Mouse (Mus musculus) ES-Bruce4 (cell line): Measurements from ENCODE around the gene Chst8. TPM values are rescaled to one million over a fixed set of nuclear protein-coding genes. Genes with fewer than 3 reads are reported as not detected.

Experiments
- H3K27ac ChIP-seq: 2 replicates; pipeline ENCODE4 v1.5.1; 2012; ENCODE audit warnings: low read length, inconsistent platforms; ENCODE audit not compliant: insufficient read depth
- H3K27me3 ChIP-seq: 2 replicates; pipeline ENCODE4 v1.6.1; 2012; ENCODE audit warnings: mild to moderate bottlenecking, low read length, inconsistent platforms; ENCODE audit not compliant: control insufficient read depth, poor library complexity, insufficient read depth, severe bottlenecking
- H3K36me3 ChIP-seq: 2 replicates; pipeline ENCODE4 v1.6.1; 2012; ENCODE audit warnings: inconsistent platforms, mild to moderate bottlenecking, low read length, moderate library complexity; ENCODE audit not compliant: control insufficient read depth, poor library complexity, insufficient read depth, severe bottlenecking
- H3K4me1 ChIP-seq: one replicate; pipeline ENCODE4 v1.8.1; 2011; ENCODE audit warnings: low read length; ENCODE audit not compliant: control insufficient read depth, insufficient read depth
- H3K4me3 ChIP-seq: 2 replicates; pipeline ENCODE4 v1.5.1; 2011; ENCODE audit warnings: low read depth, mild to moderate bottlenecking, low read length
- H3K9ac ChIP-seq: 2 replicates; pipeline ENCODE4 v1.6.1; 2012; ENCODE audit warnings: low read depth, mild to moderate bottlenecking, inconsistent platforms; ENCODE audit not compliant: poor library complexity, severe bottlenecking
- H3K9me3 ChIP-seq: replicated peaks from 2 replicates; pipeline ENCODE4 v1.6.1; 2012; ENCODE audit warnings: mild to moderate bottlenecking, low read length, inconsistent platforms; ENCODE audit not compliant: control insufficient read depth, poor library complexity, insufficient read depth, severe bottlenecking
- CTCF ChIP-seq: IDR thresholded peaks from one replicate; pipeline ENCODE4 v1.8.1; 2011; ENCODE audit warnings: low read depth, low read length
- EP300 ChIP-seq: IDR thresholded peaks from 2 replicates; pipeline ENCODE4 v1.6.1; 2011; ENCODE audit warnings: low read depth, low read length; ENCODE audit not compliant: insufficient read depth
- POLR2A ChIP-seq: IDR thresholded peaks from one replicate; pipeline ENCODE4 v1.8.1; 2011; ENCODE audit warnings: low read length; ENCODE audit not compliant: insufficient read depth
- polyA plus RNA-seq: library from polyadenylated mRNA; stranded (reverse); fragments of >200 nt; gene quantifications from 2 replicates; pipeline ENCODE4 v1.2.4, GENCODE M21; 2011; ENCODE audit warnings: low read depth; ENCODE audit not compliant: missing spikeins, insufficient read depth, insufficient read length

The Chst8 gene
- polyA plus RNA-seq, 1 experiment = 4.8 TPM

DNA sequence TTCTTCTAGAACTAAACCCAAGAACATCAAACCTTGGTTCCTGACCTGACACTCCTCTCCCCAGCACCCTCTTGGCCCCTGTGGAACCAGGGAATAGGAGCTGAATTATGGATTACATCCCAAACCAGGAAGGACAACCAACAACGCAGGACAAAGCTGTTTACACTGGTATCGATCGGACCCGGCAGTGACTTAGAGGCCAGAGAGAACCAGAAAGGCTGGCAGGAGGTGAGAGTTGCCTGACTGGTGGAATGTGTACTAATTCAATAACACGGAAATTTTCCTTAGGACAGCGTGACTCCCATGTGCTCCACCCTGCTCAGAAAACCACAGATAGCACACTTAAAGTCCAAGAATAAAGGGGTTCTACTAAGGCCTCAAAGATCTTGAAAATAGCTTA is 35.4 kb upstream of the Chst8 start:
- Histone ChIP-seq H3K9me3 (no peaks in the 10 kb centered on the region), H3K27me3 (no peaks in the 10 kb centered on the region), H3K4me3 (no peak overlapping the region), H3K36me3 (no peaks in the 10 kb centered on the region), H3K27ac (no peak overlapping the region), H3K9ac (no peak overlapping the region), H3K4me1 (no peaks in the 10 kb centered on the region)
- no peak for TF ChIP-seq CTCF
- TF ChIP-seq EP300 = no peak
- TF ChIP-seq POLR2A = no peak

DNA sequence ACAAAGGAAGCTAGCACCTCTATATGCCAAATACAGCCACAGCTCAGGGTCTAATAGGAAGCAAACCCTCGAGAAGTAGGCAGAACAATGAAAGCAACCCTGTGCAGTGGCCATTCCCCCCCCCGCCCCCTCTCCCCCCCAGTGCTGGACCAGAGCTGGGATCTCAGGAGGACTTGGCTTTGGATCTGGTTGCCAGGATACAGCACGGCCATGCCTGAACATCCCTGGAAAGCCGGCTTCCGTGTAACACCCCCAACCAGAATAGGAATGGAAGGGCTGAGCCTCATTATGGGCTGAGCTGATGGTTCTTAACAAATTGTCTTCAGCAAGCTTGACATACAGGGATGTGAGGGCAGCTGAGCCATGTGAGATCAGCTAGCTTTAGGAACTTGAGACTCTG is 34.9 kb upstream of the Chst8 start:
- Histone ChIP-seq H3K27me3 (no peaks in the 10 kb centered on the region; the same call in 1 of the 2 replicates), H3K9ac (no peak overlapping the region), H3K4me3 (no peak overlapping the region), H3K36me3 (no peaks in the 10 kb centered on the region), H3K9me3 (no peaks in the 10 kb centered on the region), H3K27ac (no peak overlapping the region), H3K4me1 (no peaks in the 10 kb centered on the region)
- no peak for TF ChIP-seq POLR2A
- TF ChIP-seq CTCF = no peak
- no peak for TF ChIP-seq EP300

DNA sequence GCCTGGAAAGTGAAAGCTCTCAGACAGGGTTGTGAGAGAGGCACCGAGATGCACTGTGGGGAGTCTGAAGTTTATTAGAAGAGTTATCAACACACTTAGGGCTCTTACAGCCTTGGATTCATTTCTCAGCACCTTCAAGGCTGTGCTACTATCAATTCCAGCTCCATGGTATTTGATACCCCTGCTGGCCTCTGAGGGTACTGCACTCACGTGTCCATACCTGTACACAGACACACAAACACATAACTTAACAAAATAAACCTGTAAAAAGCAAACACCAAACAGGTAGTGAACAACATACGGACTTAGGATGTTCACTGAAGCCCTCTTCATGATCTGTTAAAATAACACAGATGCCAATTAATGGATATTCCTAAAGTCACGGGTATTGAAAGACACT is 26.2 kb upstream of the Chst8 start:
- H3K27me3 ChIP-seq = no peaks in the 10 kb centered on the region; the same call in 1 of the 2 replicates
- TF ChIP-seq EP300 = no peak
- no peak overlapping the region for H3K27ac ChIP-seq
- H3K4me3 ChIP-seq = no peak overlapping the region
- H3K36me3 ChIP-seq = no peaks in the 10 kb centered on the region
- no peaks in the 10 kb centered on the region for H3K4me1 ChIP-seq
- no peak overlapping the region for H3K9ac ChIP-seq
- no peaks in the 10 kb centered on the region for H3K9me3 ChIP-seq

DNA sequence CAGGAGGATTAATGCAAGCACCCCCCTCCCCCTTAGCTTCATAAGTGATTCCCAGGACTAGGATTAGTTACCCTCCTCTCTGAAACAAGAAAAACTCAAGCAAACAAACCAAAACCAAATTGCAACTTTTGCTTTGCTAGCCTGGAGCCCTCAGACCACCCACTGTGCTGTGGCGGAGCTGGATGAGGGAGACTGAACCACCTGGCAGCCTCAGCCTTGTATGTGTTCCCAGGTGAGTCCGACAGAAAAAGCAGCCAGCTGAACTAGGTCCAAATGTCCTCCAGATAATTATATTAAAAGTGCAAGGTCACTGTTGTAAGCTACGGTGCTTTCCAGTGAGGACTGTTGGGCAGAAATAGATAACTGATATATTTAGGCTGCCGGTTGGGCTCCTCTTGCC is 25.7 kb upstream of the Chst8 start:
- no peak overlapping the region for H3K4me3 ChIP-seq
- no peak for TF ChIP-seq EP300
- no peak for TF ChIP-seq POLR2A
- TF ChIP-seq CTCF = no peak
- H3K27ac ChIP-seq = no peak overlapping the region
- H3K27me3 ChIP-seq = no peaks in the 10 kb centered on the region; the same call in 1 of the 2 replicates
- H3K9me3 ChIP-seq = no peaks in the 10 kb centered on the region
- H3K9ac ChIP-seq = no peak overlapping the region
- no peaks in the 10 kb centered on the region for H3K36me3 ChIP-seq
- H3K4me1 ChIP-seq = no peaks in the 10 kb centered on the region

DNA sequence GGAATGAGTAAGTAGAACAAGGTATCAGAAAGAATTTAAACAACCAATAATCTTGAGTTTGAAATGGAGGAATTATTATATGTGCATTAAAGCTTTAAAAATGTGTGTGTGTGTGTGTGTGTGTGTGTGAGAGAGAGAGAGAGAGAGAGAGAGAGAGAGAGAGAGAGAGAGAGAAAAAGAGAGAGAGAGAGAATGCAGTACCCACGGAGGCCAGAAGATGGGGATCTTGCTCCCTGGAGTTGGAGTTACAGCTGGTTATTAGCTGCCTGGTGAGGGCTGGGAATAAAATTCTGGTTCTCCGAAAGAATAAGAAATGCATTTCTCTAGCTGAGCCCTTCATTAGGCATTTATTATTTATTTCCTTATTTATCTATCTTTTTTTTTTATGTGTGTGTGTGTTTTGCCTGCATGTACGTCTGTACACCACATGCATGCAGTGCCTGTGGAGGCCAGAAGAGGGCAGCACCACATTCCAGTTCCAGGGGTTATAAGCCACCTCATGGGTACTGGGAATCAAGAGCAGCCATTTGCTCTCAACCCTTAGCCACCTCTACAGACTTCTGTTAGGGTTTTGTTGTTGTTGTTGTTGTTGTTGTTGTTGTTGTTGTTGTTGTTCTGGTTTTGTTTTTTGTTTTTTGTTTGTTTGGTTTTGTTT is 13.9 kb upstream of the Chst8 start:
- TF ChIP-seq POLR2A (no peak), EP300 (no peak), CTCF (peak; percentile 80)

DNA sequence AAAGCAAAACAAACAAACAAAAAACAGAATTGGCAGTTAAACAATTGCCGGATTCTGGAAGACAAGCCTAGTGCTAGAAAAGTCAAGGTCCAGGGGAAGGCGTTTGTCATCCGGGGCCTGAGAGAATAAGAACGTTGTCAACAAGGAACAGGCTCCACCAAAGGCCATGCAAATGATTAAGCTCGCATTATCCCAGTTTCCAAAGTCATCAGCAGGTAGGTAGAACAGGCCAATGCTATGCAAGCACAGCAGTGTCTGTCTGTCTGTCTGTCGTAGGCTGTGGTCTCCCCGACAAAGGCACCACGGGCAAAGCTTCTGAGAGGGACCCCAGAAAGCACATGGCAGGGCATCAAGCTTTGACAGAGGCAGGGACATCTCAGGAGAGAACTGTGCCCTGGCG is 9.1 kb upstream of the Chst8 start:
- Histone ChIP-seq H3K27ac (no peak overlapping the region), H3K36me3 (no peaks in the 10 kb centered on the region), H3K9ac (no peak overlapping the region), H3K27me3 (no peaks in the 10 kb centered on the region), H3K4me3 (no peak overlapping the region), H3K9me3 (no peaks in the 10 kb centered on the region), H3K4me1 (no peaks in the 10 kb centered on the region)
- TF ChIP-seq CTCF (no peak), EP300 (no peak), POLR2A (no peak)

More for the DNA sequence above, 13.9 kb upstream of the Chst8 start:
- H3K4me3 ChIP-seq = no peak overlapping the region
- H3K27ac ChIP-seq = no peak overlapping the region
- no peaks in the 10 kb centered on the region for H3K27me3 ChIP-seq
- H3K9me3 ChIP-seq = no peaks in the 10 kb centered on the region
- no peak overlapping the region for H3K9ac ChIP-seq
- no peaks in the 10 kb centered on the region for H3K36me3 ChIP-seq
- H3K4me1 ChIP-seq = no peaks in the 10 kb centered on the region
